Mouse (Mus musculus) liver, adult 2 months (tissue): ENCODE measurements around the gene Ndufc2.

Experiments
- CTCF ChIP-seq: fragments of 200-500 bp; IDR thresholded peaks from 2 replicates; pipeline ENCODE4 v1.5.1; 2011; ENCODE audit warnings: low read depth, low read length, control low read depth
- POLR2A ChIP-seq: fragments of 200-500 bp; IDR thresholded peaks from 2 replicates; pipeline ENCODE4 v1.6.1; 2011; ENCODE audit warnings: low read length, control low read depth; ENCODE audit not compliant: insufficient read depth; ENCODE audit errors: extremely low read depth

- TF ChIP-seq POLR2A = no peak
- TF ChIP-seq CTCF = no peak
Observed at GRCm38 (mm10) chr7:97407145-97407544, 7.3 kb downstream of the Ndufc2 start.
